Mouse (Mus musculus) frontal cortex, postnatal 36 days (tissue): ENCODE measurements around the gene Egfem1.

ENCODE experiments used
- DNase-seq, 2 experiments: peaks; one replicate each; pipeline ENCODE4 v3.0.0; 2022; ENCODE audit warnings: low spot score in 2 of 2

The Egfem1 gene

DNA sequence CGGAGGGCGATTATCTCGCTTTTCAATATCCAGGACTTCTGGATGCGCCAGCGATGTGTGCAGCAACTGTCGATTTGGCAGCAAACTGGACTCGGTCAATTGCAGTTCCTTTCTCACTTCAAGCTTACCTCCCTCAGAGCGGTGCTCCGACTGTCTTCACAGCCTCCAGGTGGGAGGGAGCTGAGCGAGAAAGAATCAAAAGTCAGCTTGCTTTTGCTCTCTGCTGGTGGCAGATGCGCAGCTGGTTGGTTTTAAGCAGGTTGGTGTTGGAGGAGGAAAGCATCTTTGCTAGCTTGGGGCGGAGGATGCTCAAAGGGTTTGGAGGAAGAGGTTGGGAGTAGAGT lies at the start of gene Egfem1:
Gene Egfem1 (plus strand): TSS at position 72 of the 344 bp plus-strand sequence.
- DNase-seq, result peak; percentile 46 to 52

GRCm38 (mm10) chr3:29033107-29033506 lies 48.7 kb upstream of the Egfem1 start:
- DNase-seq, result no peak

- DNase-seq, result peak; percentile 23 to 52
These were observed 45.7 kb upstream of the Egfem1 start for GRCm38 (mm10) chr3:29036146-29036545.

DNA sequence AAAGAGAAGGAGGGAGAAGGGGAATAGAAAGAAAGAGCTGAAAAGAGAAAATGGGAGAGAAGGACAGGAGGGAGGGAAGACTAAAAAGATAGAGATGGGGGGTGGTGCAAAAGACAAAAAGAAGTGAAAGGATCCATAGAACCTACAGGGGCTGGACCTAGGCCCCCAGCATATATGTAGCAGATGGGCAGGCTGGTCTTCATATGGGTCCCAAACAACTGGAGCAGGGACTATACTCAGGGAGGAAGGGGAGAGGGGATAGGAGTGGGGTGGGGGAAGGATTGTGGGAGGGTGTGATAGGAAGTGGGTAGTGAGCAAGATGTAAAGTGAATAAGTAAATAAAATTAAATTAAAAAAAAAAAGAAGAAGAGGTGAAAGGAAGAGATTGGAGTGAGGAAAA lies 45.2 kb upstream of the Egfem1 start:
- DNase-seq, result no peak

- no peak for DNase-seq
These were observed 41.8 kb upstream of the Egfem1 start for GRCm38 (mm10) chr3:29040064-29040463.

DNA sequence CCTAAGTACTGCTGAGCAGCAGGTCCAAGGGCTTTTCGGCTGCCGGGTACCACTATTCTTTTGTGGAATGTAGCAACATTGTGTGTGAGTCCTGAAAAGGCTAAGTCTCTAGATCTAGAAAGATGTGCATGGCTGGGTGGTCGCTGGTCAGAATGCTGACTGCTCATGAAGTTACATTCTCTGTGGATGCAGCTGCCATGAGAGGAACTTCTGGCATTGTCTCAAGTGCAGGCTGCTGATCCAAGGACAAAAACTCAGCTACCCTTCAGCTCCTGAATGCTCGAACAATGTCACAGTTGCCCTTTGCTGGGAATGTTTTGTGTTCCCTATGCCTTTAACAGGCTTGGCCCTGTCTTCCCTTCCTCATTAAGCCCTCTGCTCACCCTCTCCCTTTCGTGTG lies 35.5 kb upstream of the Egfem1 start:
- DNase-seq, result no peak

- DNase-seq, result peak; percentile 7 to 26
These were observed 34.4 kb upstream of the Egfem1 start for GRCm38 (mm10) chr3:29047273-29047932.

DNA sequence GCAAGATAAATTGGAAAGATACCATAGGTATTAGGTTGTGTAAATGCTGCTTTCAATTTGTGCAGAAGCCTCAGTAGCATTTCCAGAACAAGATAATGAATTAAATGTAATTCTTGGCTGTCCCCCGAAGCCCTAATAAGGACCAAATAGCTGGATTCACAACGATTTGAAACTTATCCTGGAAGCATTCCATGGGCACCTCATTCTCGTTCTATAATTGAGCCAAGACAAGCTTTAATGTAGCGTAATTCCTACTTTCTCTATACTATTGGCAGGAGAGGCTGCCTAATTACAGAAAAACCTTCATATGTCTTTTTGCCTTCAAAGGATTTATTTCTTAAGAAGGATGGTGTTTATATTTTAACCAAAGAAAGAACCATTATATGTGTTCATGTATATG lies 18.7 kb upstream of the Egfem1 start:
- DNase-seq, result no peak

DNA sequence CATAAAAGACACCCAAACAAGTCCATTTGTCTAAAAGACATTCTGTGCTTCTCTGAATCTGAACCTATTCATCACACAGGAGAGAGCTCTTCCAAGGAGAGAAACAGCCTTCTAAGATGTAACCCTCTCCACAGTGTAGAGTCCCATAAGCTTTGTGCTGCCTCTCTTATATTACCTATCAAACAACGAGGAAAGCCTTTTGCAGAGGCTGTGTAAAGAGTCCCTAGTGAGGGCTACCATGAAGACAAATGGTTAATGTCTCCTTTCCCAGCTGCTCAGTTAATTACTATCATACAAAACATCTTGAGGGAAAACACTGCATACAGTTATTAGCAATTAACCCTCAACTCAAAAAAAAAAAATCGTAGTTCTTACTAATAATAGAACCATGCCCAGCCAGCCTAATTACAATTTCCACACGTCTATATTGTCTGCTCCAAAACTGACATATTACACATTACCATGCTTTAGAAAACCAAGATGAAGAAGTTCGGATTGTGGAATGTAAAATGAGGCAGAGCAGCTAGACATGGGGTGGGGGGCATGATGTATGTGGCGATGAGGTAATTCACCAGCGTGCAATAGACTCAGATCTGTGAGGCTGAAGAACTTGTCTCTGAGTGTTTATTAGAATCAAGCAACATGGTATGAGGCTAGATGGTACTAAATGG lies 13.3 kb upstream of the Egfem1 start:
- DNase-seq, result no peak

GRCm38 (mm10) chr3:29071315-29071714 lies 10.5 kb upstream of the Egfem1 start:
- DNase-seq, result no peak

DNA sequence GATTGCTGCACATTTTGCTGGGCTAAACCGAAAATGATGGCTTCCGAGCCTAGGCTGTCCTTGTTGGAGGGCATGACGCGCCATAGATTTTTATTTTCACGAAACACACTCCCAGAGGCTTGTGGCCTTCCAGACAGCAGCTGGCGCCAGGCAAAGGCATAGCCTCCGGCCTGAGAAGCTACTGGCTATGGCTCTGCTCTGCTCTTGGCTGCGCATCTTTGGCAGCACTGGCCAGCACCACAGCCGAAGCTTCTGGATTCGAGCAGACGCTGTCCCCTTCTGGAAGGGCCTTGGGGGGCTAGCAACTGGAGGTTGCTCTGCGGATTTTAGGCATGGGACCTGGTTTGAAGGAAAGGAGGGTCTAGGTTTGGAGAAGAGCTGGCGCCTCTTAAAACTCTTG lies 306 bp upstream of the Egfem1 start:
- peak; percentile 16 to 31 for DNase-seq

DNA sequence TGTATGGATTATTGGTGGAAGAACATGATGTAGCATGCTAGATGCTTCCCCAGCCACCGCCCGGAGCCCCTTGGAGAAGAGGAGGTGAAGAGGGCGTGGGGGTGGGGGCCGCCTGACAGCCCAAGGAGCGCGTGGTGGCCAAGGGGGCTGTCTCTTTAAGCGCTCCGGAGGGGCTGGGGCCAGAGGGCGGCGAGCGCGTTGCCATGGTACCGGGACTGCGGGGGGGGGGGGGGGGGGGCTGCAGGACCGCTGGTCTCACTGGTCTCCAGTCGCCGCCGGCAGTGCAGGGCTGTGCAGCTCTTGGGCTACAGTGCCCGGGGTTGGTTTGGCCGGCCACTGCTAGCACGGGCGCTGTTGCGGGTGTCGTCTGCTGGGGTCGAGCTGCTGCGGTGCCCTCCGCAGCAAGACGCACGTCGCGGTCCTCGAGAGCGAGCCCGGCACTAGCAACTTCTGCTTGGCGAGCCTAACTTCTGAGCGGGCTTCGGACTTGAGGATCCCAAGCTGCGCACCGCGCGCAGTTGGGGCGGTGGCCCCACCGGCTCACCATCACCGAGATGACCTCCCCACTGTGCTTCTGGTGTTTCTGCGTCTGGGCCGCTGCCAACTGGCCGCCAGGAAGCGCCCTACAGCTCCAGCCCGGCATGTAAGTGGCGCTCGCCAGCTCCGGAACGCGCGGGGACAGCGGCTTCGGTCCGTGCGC lies 623 bp downstream of the Egfem1 start:
- peak in 1 of 2 experiments; percentile 43 for DNase-seq

DNA sequence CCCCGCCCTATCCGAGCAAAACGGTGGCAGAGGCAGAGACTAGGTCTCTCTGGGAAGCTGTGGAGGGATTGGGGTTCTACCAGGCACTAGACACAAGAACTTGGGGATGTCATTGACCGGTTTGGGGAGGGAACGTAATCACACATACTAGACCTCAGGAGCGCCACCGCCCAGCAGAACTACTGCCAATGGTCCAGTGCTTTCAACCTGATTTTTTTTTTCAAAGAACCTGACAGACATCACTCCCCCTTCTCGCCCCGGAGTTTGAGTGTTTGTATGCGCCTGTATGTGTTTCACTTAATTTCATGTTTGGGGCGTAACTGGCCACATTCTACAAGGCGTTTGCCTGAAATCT lies 1.1 kb downstream of the Egfem1 start:
- peak in 1 of 2 experiments; percentile 42 for DNase-seq

DNA sequence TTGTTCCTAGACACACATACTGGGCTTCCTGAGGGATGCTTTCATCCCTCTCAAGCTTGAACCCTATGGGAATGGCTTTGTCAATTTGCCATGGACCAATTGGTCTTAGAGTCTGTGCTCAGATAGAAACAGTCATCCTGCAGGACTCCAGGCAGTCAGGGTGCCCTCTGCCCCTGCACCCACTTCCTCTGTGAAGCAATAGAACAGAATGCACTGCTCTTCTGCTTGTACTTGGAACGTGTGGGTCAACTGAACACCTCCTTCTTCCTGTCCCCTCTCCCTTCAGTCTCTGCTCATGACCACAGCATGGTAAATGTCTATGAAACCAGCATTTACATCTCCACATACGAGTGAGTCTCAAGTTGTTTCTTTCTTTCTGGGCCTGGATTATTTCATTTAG lies 16.6 kb downstream of the Egfem1 start:
- DNase-seq, result no peak

- no peak for DNase-seq
These were observed 24.3 kb downstream of the Egfem1 start for GRCm38 (mm10) chr3:29106016-29106723.

GRCm38 (mm10) chr3:29107134-29107533 lies 25.3 kb downstream of the Egfem1 start:
- no peak for DNase-seq

GRCm38 (mm10) chr3:29110321-29110720 lies 28.5 kb downstream of the Egfem1 start:
- no peak for DNase-seq

DNA sequence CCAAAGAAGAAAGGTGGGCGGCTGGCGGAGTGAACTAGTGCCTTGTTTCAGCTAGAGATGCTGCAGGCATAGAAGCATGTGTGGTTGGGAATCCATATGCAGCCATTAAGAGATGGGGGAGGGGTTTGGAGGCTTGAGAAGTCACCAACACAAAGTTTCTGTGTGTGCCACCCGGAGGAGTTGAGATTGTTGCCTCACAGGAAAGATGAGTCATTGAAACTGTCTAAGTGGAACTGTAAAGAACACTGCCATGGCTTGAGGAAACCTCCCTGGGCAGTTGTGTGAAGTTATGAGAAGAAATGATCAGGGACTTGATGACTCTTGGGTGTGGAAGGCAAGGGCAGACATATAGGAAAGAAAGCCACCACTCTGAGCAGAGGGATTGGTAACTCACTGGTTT lies 32.7 kb downstream of the Egfem1 start:
- no peak for DNase-seq

- DNase-seq, result no peak
These were observed 35.6 kb downstream of the Egfem1 start for GRCm38 (mm10) chr3:29117379-29117778.

DNA sequence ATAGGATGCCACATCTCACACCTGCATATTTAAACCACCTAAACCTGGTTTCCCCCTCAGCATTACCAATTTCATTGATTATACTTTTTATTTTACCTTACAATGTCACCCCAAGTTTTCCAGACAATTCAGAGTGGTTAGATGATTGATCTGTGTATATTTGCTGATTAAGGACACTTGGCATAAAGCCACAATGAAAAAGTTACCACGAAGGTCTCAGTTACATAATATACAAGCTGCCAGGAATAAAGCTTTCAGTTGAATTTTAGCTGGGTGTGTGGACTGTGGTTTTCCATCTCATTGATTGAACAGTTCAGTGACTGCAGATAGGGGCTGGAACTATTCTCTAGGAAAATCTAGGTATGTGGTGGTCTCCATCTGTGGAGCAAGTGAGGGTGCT lies 40.7 kb downstream of the Egfem1 start:
- DNase-seq, result no peak

DNA sequence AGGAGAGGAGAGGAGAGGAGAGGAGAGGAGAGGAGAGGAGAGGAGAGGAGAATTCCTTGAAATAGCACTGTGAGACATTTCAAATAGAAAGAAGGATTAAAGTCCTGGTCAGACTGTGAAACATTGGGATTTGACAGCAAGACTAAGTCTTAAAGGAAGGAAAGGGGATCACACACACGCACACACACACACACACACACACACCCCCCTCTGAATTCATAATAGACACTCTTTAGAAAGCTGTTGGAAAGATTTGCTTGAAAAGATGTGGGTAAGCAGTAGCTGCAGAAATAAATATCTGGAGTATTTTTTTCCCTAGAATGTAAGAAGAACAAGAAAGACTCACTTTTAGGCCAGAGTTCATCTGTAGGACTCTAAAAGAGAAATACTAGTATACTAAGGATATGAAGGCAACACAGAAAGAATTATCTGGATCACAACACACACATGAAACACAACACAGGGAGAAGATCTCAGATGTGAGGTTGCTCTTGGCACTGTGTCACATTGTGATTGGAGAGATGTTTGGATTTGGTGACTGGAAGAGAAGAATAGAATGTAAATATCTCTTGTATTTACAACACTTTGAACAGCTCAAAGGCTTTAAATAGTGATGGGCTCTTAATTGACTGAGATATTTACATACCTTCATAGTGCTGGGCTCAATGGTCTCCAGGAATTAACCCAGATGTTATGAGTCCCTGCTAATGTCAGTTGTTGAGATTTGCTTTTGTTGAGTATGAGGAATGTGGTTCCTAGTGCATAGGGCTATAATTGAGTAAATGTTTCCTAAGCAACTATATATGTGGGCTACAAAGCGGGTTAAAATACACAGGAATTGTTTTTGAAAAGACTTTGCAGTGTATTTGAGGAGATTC lies 50.5 kb downstream of the Egfem1 start:
- DNase-seq, result no peak

GRCm38 (mm10) chr3:29134509-29134908 lies 52.7 kb downstream of the Egfem1 start:
- DNase-seq, result no peak
